Mouse (Mus musculus): ENCODE results near the gene Kcnn1. TPM values are rescaled to one million over a fixed set of nuclear protein-coding genes. Genes with fewer than 3 reads are reported as not detected.
"Not testable (repeated sequence)": the region's sequence is repeated elsewhere in the genome, so short reads cannot be mapped to it uniquely, and the experiment has no call there.

The Kcnn1 gene
- polyA plus RNA-seq, 1 experiment from 2014 or later: 8.0 TPM

DNA sequence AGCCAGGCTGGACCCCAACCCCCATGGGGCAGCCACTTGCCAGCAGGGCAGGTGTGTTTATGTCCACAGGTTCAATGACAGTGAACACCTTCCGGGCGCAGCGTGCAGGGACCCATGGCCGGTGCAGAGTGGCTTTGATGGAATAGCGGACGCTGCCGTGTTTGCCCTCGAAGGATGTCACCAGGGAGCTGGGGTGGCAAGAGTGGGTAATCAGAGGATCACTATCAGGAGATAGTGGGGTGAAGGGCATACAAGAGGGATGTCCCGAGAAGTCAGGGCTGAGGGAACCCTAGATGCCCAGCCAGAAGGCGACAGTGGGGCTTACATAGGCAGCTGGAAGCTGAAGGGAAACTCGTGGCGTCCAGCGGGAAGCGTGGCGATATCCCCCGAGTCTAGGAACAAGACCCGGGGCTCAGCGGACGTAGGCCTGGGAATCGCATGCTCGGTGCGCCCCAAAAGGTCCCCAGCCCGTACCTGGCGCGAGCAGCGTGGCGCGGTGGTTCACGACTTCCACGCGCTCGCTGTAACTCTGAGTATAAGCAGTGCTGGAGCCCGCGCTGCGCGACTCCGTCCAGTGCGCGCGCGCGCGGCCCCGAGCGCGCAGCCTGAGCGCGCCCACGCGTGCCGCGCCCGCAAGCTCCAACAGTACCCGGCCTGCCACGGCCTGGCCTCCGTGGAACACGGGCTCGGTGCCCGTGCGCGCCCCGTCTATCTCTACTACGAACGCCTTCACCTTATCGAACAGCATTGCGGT lies 24.2 kb downstream of the Kcnn1 start:
- ATAC-seq (peak; percentile 3), DNase-seq (ENCODE audit: low read depth, low spot score) (no peak)
- ChIA-PET CTCF (interaction anchor here (1.3 to 3.6 kb wide), 6 partner anchors 10 to 116 kb away, joined by 3 to 19 read pairs (median 5); no protein-coding TSS in a partner anchor), POLR2A (interaction anchor here (0.6 to 1.3 kb wide), 5 partner anchors 13 to 537 kb away, joined by 3 to 9 read pairs (median 3); no protein-coding TSS in a partner anchor)
- H3K27me3 ChIP-seq: no peaks in the 10 kb centered on the region
- TF ChIP-seq CTCF (IDR thresholded peaks at IDR 0.05): no peak
- in situ Hi-C loops (cut with MboI; ENCODE audit: low pct_unique_long_range_greater_than_20kb): no loop called here

DNA sequence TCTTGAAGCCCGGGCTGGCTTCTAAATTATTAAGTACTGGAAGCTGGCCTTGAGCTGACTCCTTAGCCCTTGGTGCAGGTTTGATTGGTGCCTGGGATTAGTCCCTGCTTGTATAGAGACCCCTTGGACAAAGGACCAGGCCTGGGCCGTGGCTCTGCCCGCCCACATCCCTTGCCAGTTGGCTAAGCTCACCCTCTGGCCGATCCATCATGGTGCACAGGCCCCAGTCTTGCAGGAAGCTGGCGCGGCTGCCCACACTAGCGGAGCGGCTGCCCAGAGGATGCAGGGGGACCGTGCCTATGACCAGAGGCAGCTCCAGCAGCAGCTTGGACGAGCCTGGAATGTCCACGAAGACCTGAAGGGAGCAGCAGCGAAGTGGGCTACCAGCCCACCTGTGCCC lies 26.4 kb downstream of the Kcnn1 start:
- TF ChIP-seq CTCF (IDR thresholded peaks at IDR 0.05): no peak
- in situ Hi-C loops (cut with MboI; ENCODE audit: low pct_unique_long_range_greater_than_20kb): no loop called here
- no peak for DNase-seq (ENCODE audit: low read depth, low spot score)
- no peaks in the 10 kb centered on the region for H3K27me3 ChIP-seq
- ChIA-PET CTCF (interaction anchor here (1.1 to 2.0 kb wide), 2 partner anchors 15 to 33 kb away, joined by 3 to 4 read pairs; no protein-coding TSS in a partner anchor), POLR2A (no interaction called here)
- ATAC-seq: no peak

DNA sequence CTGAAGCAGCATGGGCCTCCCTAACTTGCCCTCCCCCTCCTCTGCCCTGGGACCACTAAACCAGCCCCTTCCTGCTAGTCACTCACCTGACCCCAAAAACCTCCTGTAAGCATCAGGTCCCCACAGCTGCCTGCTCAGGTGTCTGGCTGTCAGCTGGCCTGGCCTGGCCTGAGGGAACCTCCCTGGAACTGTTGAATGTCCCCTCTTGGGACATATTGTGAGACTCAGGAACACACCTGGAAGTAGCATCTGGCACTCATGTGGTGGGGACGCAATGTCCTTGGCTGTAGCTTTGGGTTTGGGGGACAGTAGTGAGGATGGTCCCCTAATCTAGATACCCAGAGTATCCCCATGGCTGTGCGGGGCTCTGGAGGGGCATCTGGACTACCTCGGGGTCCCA lies 29.0 kb downstream of the Kcnn1 start:
- in situ Hi-C loops (cut with MboI; ENCODE audit: low pct_unique_long_range_greater_than_20kb): no loop called here
- POLR2A ChIA-PET: no interaction called here
- DNase-seq (ENCODE audit: low read depth, low spot score) (no peak), ATAC-seq (no peak)
- no peak for TF ChIP-seq CTCF (IDR thresholded peaks at IDR 0.05)
- CTCF ChIA-PET: interaction anchor here (0.9 kb wide), 1 partner anchor 13 kb away, joined by 3 read pairs; no protein-coding TSS in a partner anchor
- H3K27me3 ChIP-seq: no peaks in the 10 kb centered on the region

DNA sequence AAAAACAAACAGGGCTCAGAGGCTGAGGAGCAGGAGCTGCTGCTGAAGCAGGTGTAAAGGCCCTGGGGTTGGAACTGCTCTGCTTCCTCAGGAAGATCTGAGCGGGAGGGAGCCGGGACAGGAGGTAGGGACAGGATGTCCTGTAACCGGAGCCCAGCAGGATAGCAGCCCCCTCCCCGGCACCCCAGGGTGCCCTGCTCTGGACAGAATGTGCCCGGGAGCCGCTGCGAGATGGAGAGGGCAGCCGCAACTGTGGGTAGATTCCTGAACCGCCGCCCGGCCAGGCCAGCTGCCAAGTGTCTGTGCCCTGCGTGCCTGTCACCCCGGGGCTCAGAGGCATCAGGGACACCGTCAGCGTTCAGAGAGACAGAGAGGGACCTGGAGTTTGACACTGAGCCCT lies 29.5 kb downstream of the Kcnn1 start:
- DNase-seq (ENCODE audit: low read depth, low spot score) (no peak), ATAC-seq (no peak)
- CTCF ChIA-PET: interaction anchor here (0.9 to 3.3 kb wide), 2 partner anchors 12 kb away, joined by 3 to 14 read pairs; no protein-coding TSS in a partner anchor

DNA sequence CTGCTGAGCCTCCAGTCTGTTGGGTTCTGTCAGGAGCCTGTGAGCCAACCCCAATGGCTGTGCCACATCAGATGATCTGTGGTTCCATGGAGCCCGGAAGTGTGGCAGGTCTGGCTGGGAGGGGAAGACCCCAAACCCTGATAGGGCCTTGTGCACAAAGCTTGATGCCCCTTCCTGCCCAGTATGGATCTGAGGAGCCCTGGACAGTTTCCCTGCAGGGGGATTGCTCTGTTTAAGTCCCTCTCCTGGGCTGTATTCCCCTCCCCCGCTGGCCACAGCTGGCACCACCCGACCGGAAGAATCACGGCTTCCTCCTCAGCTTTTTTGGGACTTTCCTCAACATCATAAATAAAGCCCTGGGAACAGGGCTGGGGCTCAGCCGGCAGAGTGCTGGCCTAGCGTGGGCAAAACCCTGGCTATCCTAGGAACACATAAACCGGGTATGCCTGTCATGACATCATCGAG lies 30.0 kb downstream of the Kcnn1 start:
- in situ Hi-C loops (cut with MboI; ENCODE audit: low pct_unique_long_range_greater_than_20kb): no loop called here
- ChIA-PET POLR2A (no interaction called here), CTCF (interaction anchor here (3.3 kb wide), 1 partner anchor 12 kb away, joined by 14 read pairs; no protein-coding TSS in a partner anchor)
- DNase-seq (ENCODE audit: low read depth, low spot score): no peak
- no peak for TF ChIP-seq CTCF (IDR thresholded peaks at IDR 0.05)
- no peak for ATAC-seq
- no peaks in the 10 kb centered on the region for H3K27me3 ChIP-seq

More for the DNA sequence above, 29.5 kb downstream of the Kcnn1 start:
- in situ Hi-C loops (cut with MboI; ENCODE audit: low pct_unique_long_range_greater_than_20kb): no loop called here
- POLR2A ChIA-PET: no interaction called here
- no peak for TF ChIP-seq CTCF (IDR thresholded peaks at IDR 0.05)
- H3K27me3 ChIP-seq: no peaks in the 10 kb centered on the region

DNA sequence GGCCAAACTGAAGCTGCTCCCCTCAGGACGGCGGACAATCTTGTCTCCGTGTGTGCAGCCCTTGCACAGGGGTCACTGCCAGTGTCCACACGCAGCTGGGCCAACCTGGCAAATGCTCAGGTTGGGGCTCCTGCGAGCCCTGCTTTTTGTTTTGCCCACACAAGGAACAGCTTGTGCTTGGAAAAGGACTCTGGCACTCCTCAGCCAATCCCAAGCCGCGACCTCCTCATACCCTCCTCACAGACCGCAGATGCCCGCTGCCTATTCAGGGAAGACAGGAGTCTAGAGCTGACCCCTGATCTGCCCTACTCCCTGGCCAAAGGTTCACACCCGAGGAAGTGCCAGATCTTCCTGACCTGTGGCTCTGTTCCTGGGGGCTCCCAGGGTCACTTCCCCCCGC lies 30.7 kb downstream of the Kcnn1 start:
- POLR2A ChIA-PET: no interaction called here
- in situ Hi-C loops (cut with MboI; ENCODE audit: low pct_unique_long_range_greater_than_20kb): no loop called here
- no peaks in the 10 kb centered on the region for H3K27me3 ChIP-seq

DNA sequence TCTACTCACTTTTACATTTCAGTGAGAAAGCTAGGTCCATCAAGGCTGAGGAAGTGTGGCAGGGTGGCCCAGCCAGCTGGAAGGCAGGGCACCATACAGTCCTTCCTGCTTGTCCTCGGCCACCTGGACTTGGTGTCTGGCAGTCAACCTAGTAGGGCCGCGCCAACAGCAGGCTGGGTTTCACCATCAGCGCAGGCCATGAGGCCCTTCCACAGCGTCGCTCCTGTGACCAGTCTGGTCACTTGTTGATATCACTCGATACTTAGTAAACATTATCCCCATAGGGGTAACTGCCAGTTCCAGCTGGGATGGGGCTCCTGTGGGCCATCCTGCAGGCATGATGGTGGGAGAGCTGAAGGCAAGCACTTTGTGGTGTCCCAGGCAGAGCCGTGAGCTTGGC lies 31.5 kb downstream of the Kcnn1 start:
- no peak for TF ChIP-seq CTCF (IDR thresholded peaks at IDR 0.05)
- CTCF ChIA-PET: interaction anchor here (1.0 to 3.3 kb wide), 3 partner anchors 10 to 14 kb away, joined by 3 to 14 read pairs (median 7); no protein-coding TSS in a partner anchor
- POLR2A ChIA-PET: no interaction called here
- ATAC-seq: no peak
- H3K27me3 ChIP-seq: peaks cover 5% of the 10 kb centered on the region
- DNase-seq (ENCODE audit: low read depth, low spot score): no peak
- in situ Hi-C loops (cut with MboI; ENCODE audit: low pct_unique_long_range_greater_than_20kb): no loop called here

More for the DNA sequence above, 30.7 kb downstream of the Kcnn1 start:
- DNase-seq (ENCODE audit: low read depth, low spot score) (no peak), ATAC-seq (no peak)
- CTCF ChIA-PET: interaction anchor here (1.0 to 3.3 kb wide), 3 partner anchors 11 to 15 kb away, joined by 3 to 14 read pairs (median 7); no protein-coding TSS in a partner anchor
- TF ChIP-seq CTCF (IDR thresholded peaks at IDR 0.05): no peak

DNA sequence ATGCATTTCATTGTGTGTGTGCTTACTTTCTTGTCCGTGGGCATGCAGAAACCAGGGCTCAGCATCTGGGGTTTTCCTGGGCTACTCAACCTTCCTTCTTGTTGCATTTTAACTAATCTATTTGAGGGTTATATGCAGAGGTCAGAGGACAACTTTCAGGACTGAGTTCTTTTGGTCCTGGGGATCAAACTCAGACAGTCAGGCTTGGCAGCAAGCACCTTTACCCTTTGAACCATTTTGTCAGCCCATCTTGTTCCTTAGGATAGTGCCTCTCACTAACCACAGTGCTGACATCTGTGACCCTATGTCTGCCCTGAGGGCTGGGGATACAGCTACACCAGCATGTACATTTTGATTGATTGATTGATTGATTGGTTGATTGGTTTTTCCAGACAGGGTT lies 35.3 kb downstream of the Kcnn1 start:
- DNase-seq (ENCODE audit: low read depth, low spot score) (no peak), ATAC-seq (no peak)
- in situ Hi-C loops (cut with MboI; ENCODE audit: low pct_unique_long_range_greater_than_20kb): no loop called here
- H3K27me3 ChIP-seq: peaks cover 8% of the 10 kb centered on the region
- CTCF ChIA-PET: interaction anchor here (1.0 to 1.4 kb wide), 2 partner anchors 12 to 17 kb away, joined by 5 to 6 read pairs; partner anchors contain the start of gene Arrdc2
- TF ChIP-seq CTCF (IDR thresholded peaks at IDR 0.05): no peak
- POLR2A ChIA-PET: no interaction called here

DNA sequence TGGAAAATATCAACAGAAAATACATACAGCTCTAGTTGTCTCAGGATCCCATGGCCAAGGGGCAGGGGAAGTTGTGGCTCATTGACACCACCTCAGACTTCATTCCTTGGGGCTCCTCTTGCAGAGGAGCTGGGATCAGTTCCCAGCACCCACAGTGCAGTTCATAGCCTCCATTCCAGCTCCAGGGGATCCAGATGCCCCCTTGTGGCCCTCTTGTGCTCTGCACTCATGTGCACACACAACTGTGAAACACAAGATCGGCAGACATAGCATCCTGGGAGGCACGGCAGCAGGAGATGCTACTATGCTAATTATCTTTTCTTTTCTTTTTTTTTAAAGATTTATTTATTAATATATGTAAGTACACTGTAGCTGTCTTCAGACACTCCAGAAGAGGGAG lies 36.0 kb downstream of the Kcnn1 start:
- no peak for TF ChIP-seq CTCF (IDR thresholded peaks at IDR 0.05)
- DNase-seq (ENCODE audit: low read depth, low spot score) (no peak), ATAC-seq (no peak)
- ChIA-PET CTCF (no interaction called here), POLR2A (no interaction called here)
- in situ Hi-C loops (cut with MboI; ENCODE audit: low pct_unique_long_range_greater_than_20kb): no loop called here
- peaks cover 8% of the 10 kb centered on the region for H3K27me3 ChIP-seq

DNA sequence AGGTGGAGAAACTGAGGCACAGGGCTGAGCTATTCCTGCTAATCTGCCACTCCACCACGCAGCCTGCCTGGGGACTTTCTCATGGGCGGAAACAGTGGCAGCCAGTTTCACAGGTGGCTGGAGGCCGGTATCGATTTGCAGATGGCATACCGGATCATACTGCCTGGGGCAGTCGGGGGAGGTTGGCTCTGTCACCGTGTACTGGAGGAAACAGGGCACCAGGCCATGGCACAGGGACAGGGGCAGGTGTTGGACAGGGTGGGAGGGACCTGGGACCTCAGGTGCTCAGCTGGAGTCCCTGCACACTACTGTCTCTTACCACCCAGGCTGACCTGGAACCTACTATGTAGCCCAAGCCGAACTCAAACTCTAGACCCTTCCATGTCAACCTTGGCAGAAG lies 37.2 kb downstream of the Kcnn1 start:
- DNase-seq (ENCODE audit: low read depth, low spot score) (no peak), ATAC-seq (no peak)
- in situ Hi-C loops (cut with MboI; ENCODE audit: low pct_unique_long_range_greater_than_20kb): no loop called here
- ChIA-PET CTCF (no interaction called here), POLR2A (interaction anchor here (1.1 kb wide), 1 partner anchor 13 kb away, joined by 3 read pairs; no protein-coding TSS in a partner anchor)
- no peak for TF ChIP-seq CTCF (IDR thresholded peaks at IDR 0.05)
- H3K27me3 ChIP-seq: peaks cover 8% of the 10 kb centered on the region

DNA sequence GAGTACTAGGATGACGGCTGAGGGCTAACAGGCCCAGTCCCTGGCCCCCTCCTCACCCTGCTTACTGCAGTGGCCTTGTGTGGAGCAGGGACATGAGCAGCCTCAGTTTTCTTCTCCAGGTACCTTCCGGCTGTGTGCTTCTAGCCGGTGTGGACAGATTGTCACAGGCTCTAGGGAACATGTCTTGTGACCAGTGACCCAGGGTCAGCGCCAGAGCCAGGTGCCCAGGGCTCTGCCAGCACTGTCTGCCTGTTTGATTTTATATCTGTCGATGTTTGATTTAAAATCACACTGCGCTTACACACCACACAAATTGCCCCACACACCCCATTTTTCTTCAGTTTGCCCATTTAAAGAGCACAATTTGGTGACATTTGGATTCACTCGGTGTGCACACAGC lies 39.3 kb downstream of the Kcnn1 start:
- ChIA-PET CTCF (interaction anchor here (2.6 kb wide), 1 partner anchor 21 kb away, joined by 10 read pairs; no protein-coding TSS in a partner anchor), POLR2A (interaction anchor here (2.4 kb wide), 1 partner anchor 15 kb away, joined by 9 read pairs; the partner anchor contains the start of gene Arrdc2)
- DNase-seq (ENCODE audit: low read depth, low spot score): no peak
- no peak for ATAC-seq
- in situ Hi-C loops (cut with MboI; ENCODE audit: low pct_unique_long_range_greater_than_20kb): no loop called here
- no peak for TF ChIP-seq CTCF (IDR thresholded peaks at IDR 0.05)
- peaks cover 8% of the 10 kb centered on the region for H3K27me3 ChIP-seq

DNA sequence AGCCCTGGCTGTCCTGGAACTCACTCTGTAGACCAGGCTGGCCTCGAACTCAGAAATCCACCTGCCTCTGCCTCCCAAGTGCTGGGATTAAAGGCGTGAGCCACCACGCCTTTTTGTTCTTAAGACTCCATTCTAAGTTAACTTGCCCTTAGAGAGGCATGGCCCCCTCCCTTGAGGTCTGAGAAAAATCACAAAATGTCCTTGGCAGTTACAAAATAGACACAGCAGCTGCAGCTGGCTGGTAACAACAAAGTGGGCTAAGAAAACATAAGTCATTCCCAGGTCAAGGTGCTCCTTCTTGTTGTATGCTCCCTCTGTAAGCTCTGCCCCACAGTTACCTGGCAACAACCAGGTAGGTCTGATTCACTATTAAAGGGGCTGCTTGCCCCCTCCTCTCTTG lies 40.5 kb downstream of the Kcnn1 start:
- ChIA-PET CTCF (interaction anchor here (1.6 to 1.7 kb wide), 3 partner anchors 20 to 32 kb away, joined by 3 to 8 read pairs (median 6); no protein-coding TSS in a partner anchor), POLR2A (interaction anchor here (2.4 kb wide), 1 partner anchor 17 kb away, joined by 9 read pairs; the partner anchor contains the start of gene Arrdc2)
- DNase-seq (ENCODE audit: low read depth, low spot score); in situ Hi-C loops (cut with MboI; ENCODE audit: low pct_unique_long_range_greater_than_20kb); H3K27me3 ChIP-seq; ATAC-seq: not testable (repeated sequence)
